8 mouse cellular contexts compared by ENCODE assay signal in genomic region chr7:98537210-98537966, GRCm38 (mm10). TPM values are rescaled to one million over a fixed set of nuclear protein-coding genes. Genes with fewer than 3 reads are reported as not detected.
DNase-seq lines count a peak whose midpoint lies in the region; ATAC-seq and TF ChIP-seq lines count a peak whose summit lies in the region.
"Had no signal": no experiment of that assay in that cellular context is flagged by ENCODE, and none has a peak within 500 bp of the region (broad histone marks: within the 10 kb centered on the region; RNA-seq: fewer than 3 reads in every experiment).

No protein-coding gene starts in this region.

- H3K4me1 ChIP-seq in liver, postnatal 0 days (ENCODE audit: insufficient read depth): peaks cover 17% of the 10 kb centered on the region
- peaks cover 9% of the 10 kb centered on the region for H3K4me1 ChIP-seq in liver, embryonic 11.5 days (replicated peaks; ENCODE audit: control insufficient read depth, insufficient read depth, low read length)
- H3K4me1 ChIP-seq in heart, embryonic 13.5 days: peaks cover 46% of the 10 kb centered on the region
- peaks cover 31% of the 10 kb centered on the region for H3K4me1 ChIP-seq in limb, embryonic 10.5 days
- H3K4me1 ChIP-seq in stomach, embryonic 14.5 days (ENCODE audit: control insufficient read depth, insufficient read depth, low read length): peaks cover 20% of the 10 kb centered on the region

- TF ChIP-seq EP300 in liver, postnatal 0 days (IDR thresholded peaks at IDR 0.05; ENCODE audit: low read depth): no peak

- no peak for ATAC-seq in liver, postnatal 0 days
- ATAC-seq in liver, embryonic 11.5 days (replicated peaks; ENCODE audit: low FRiP score): no peak
- no peak for ATAC-seq in heart, embryonic 13.5 days (ENCODE audit: extremely low read depth, insufficient number of reproducible peaks, low FRiP score, low TSS enrichment)
- peak; percentile 47; the same call in 1 of the 2 replicates for ATAC-seq in stomach, embryonic 14.5 days (ENCODE audit: insufficient number of reproducible peaks, insufficient read depth, low FRiP score, low read depth)

- DNase-seq in liver, postnatal 0 days: no peak
- no peak for DNase-seq in liver, embryonic 11.5 days (ENCODE audit: low spot score)
- DNase-seq in limb, embryonic 10.5 days (ENCODE audit: low spot score): no peak
- DNase-seq in adrenal gland, adult (ENCODE audit: inconsistent age in 2 of 2, low spot score in 1 of 2): no peak
- DNase-seq in layer of hippocampus, postnatal 25 days (ENCODE audit: extremely low spot score in 1 of 2, low spot score in 1 of 2): no peak

- no peaks in the 10 kb centered on the region for H3K9me3 ChIP-seq in liver, postnatal 0 days (ENCODE audit: low read length)
- no peaks in the 10 kb centered on the region for H3K9me3 ChIP-seq in liver, embryonic 11.5 days (ENCODE audit: control insufficient read depth, low read length)
- no peaks in the 10 kb centered on the region for H3K9me3 ChIP-seq in heart, embryonic 13.5 days
- no peaks in the 10 kb centered on the region for H3K9me3 ChIP-seq in limb, embryonic 10.5 days (replicated peaks)
- H3K9me3 ChIP-seq in stomach, embryonic 14.5 days (ENCODE audit: control insufficient read depth, low read depth, low read length): no peaks in the 10 kb centered on the region
- H3K9me3 ChIP-seq: liver, embryonic 15.5 days had no signal

- no peaks in the 10 kb centered on the region for H3K36me3 ChIP-seq in liver, postnatal 0 days (replicated peaks; ENCODE audit: insufficient read depth, low read length)
- no peaks in the 10 kb centered on the region for H3K36me3 ChIP-seq in liver, embryonic 11.5 days (ENCODE audit: control insufficient read depth, insufficient read depth, low read length)
- no peaks in the 10 kb centered on the region for H3K36me3 ChIP-seq in heart, embryonic 13.5 days
- H3K36me3 ChIP-seq in limb, embryonic 10.5 days: no peaks in the 10 kb centered on the region
- H3K36me3 ChIP-seq in stomach, embryonic 14.5 days (ENCODE audit: control insufficient read depth, insufficient read depth, low read length): no peaks in the 10 kb centered on the region
- H3K36me3 ChIP-seq: liver, embryonic 15.5 days had no signal

- H3K27me3 ChIP-seq in liver, postnatal 0 days (ENCODE audit: insufficient read depth, low read length): no peaks in the 10 kb centered on the region
- H3K27me3 ChIP-seq in liver, embryonic 11.5 days (replicated peaks; ENCODE audit: control insufficient read depth, insufficient read depth, low read length): no peaks in the 10 kb centered on the region
- H3K27me3 ChIP-seq in heart, embryonic 13.5 days (replicated peaks): no peaks in the 10 kb centered on the region
- no peaks in the 10 kb centered on the region for H3K27me3 ChIP-seq in limb, embryonic 10.5 days (ENCODE audit: low read depth, poor library complexity, severe bottlenecking)
- H3K27me3 ChIP-seq in stomach, embryonic 14.5 days (ENCODE audit: control insufficient read depth, insufficient read depth, low read length): no peaks in the 10 kb centered on the region
- H3K27me3 ChIP-seq: liver, embryonic 15.5 days had no signal

- no peak for TF ChIP-seq CTCF in liver, postnatal 0 days (IDR thresholded peaks at IDR 0.05; ENCODE audit: low read depth)

- peak overlapping the region; percentile 22 for H3K27ac ChIP-seq in liver, postnatal 0 days (ENCODE audit: low read depth)
- no peak overlapping the region for H3K27ac ChIP-seq in liver, embryonic 11.5 days (ENCODE audit: low read depth, low read length)
- H3K27ac ChIP-seq in heart, embryonic 13.5 days (replicated peaks): peak overlapping the region; percentile 66
- peak overlapping the region; percentile 42 for H3K27ac ChIP-seq in limb, embryonic 10.5 days
- H3K27ac ChIP-seq in stomach, embryonic 14.5 days (ENCODE audit: low read length): peak overlapping the region; percentile 83
- H3K27ac ChIP-seq: liver, embryonic 15.5 days had no signal

- no peak overlapping the region for H3K9ac ChIP-seq in liver, postnatal 0 days (replicated peaks)
- H3K9ac ChIP-seq in liver, embryonic 11.5 days (ENCODE audit: low read depth, low read length): no peak overlapping the region
- H3K9ac ChIP-seq in heart, embryonic 13.5 days: no peak overlapping the region
- H3K9ac ChIP-seq in stomach, embryonic 14.5 days (replicated peaks; ENCODE audit: low read depth, low read length): no peak overlapping the region
- H3K9ac ChIP-seq: liver, embryonic 15.5 days had no signal

- H3K4me3 ChIP-seq in liver, postnatal 0 days (ENCODE audit: low read depth, low read length): no peak overlapping the region
- H3K4me3 ChIP-seq in liver, embryonic 11.5 days (ENCODE audit: low read depth, low read length): no peak overlapping the region
- H3K4me3 ChIP-seq in heart, embryonic 13.5 days: no peak overlapping the region
- H3K4me3 ChIP-seq in limb, embryonic 10.5 days: no peak overlapping the region
- H3K4me3 ChIP-seq in stomach, embryonic 14.5 days (ENCODE audit: low read depth, low read length): no peak overlapping the region
- H3K4me3 ChIP-seq: liver, embryonic 15.5 days had no signal

- H3K4me2 ChIP-seq in liver, postnatal 0 days (ENCODE audit: low read depth, low read length): no peak overlapping the region
- H3K4me2 ChIP-seq in liver, embryonic 11.5 days: no peak overlapping the region
- no peak overlapping the region for H3K4me2 ChIP-seq in heart, embryonic 13.5 days
- no peak overlapping the region for H3K4me2 ChIP-seq in stomach, embryonic 14.5 days (replicated peaks; ENCODE audit: low read depth, low read length)
- H3K4me2 ChIP-seq: liver, embryonic 15.5 days had no signal

- 58% methylated on average over 10 of the region's 10 CpGs for WGBS in liver, postnatal 0 days (ENCODE audit: insufficient replicate concordance)
- 54% methylated on average over 10 of the region's 10 CpGs for WGBS in liver, embryonic 11.5 days
- 48% methylated on average over 10 of the region's 10 CpGs for WGBS in heart, embryonic 13.5 days
- 34% methylated on average over 10 of the region's 10 CpGs for WGBS in limb, embryonic 10.5 days
- 25% methylated on average over 10 of the region's 10 CpGs for WGBS in stomach, embryonic 14.5 days

RNA-seq across cellular contexts. Expression of gene Lrrc32, which starts 48.3 kb away (rescaled TPM):
- polyA plus RNA-seq in liver, postnatal 0 days (2015; fragmentation: Nextera tagmentation; extraction: Ambion mirVana): 6.1 and 6.2 TPM in 2 replicates
- polyA plus RNA-seq in liver, embryonic 11.5 days (2014; fragmentation: Nextera tagmentation; extraction: Ambion mirVana): 17.1 and 21.0 TPM in 2 replicates
- polyA plus RNA-seq in heart, embryonic 13.5 days (2015; fragmentation: Nextera tagmentation; extraction: Ambion mirVana): 4.9 and 6.0 TPM in 2 replicates
- 2.8 and 3.6 TPM in 2 replicates for polyA plus RNA-seq in limb, embryonic 10.5 days (2016; fragmentation: Nextera tagmentation; extraction: Ambion mirVana)
- 11.3 and 12.4 TPM in 2 replicates for polyA plus RNA-seq in stomach, embryonic 14.5 days (2014; fragmentation: Nextera tagmentation; extraction: Ambion mirVana)
- 1 to 10 TPM; 2.7 to 3.8 TPM for total RNA-seq in layer of hippocampus, postnatal 25 days (2021)
